Mouse (Mus musculus) kidney, adult 9 months (tissue): Measurements from ENCODE around the gene Gng3.
A peak's percentile ranks its signal among the peaks of the same experiment; 100 is the strongest.
"Not testable (repeated sequence)": the region's sequence is repeated elsewhere in the genome, so short reads cannot be mapped to it uniquely, and the experiment has no call there.

Experiments used
- DNase-seq: peaks from one replicate; pipeline ENCODE4 v3.0.0; 2022

The Gng3 gene

DNA sequence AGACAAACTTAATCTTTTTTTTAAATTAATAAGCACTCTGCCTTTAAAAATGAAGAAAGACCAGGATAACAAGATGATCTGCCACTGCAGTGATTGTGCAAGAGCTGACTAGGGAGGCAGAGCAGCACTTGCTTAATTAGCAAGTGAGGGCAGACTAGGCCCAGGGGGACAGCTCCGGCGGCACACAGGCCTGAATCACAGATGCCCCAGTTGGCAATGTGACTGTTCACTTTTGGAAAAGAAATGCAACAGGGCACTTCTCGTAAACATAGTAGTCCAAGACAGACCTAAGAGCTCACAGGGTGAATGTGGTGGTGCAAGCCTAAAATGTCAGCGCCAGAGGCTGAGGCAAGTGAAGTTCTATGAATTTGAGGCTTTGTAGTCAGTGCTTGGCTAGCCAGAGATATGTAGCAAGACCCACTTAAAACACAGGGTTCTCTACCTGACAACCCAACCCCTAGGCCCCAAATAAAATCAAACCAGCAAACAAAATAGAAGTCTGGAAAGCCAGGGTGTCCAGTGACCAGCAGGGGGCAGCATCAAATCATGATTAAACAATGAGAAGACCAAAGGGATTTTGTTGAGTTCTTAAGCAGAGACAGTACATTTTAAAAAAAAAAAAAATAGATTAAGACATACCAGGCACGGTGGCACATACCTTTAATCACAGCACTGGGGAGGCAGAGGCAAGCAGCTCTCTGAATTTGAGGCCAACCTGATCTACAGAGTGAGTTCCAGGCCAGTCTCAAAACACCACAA is 5.6 kb upstream of the Gng3 start:
- peak; percentile 83 for DNase-seq

GRCm38 (mm10) chr19:8842961-8843360 is 4.0 kb upstream of the Gng3 start:
- DNase-seq = no peak

DNA sequence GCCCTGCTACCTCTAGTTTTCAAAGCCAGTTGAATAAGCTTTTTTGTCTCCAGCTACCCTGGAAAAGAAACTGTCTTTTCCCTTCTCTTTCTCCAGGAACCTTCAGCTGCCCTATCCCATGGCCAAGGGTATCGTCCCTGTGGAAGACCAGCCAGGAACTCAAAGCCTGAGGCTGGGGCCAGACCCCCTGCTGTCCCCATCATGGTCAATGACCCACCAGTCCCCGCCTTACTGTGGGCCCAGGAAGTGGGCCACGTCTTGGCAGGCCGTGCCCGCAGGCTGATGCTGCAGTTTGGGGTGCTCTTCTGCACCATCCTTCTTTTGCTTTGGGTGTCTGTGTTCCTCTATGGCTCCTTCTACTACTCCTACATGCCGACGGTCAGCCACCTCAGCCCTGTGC is 2.0 kb upstream of the Gng3 start:
- no peak for DNase-seq

DNA sequence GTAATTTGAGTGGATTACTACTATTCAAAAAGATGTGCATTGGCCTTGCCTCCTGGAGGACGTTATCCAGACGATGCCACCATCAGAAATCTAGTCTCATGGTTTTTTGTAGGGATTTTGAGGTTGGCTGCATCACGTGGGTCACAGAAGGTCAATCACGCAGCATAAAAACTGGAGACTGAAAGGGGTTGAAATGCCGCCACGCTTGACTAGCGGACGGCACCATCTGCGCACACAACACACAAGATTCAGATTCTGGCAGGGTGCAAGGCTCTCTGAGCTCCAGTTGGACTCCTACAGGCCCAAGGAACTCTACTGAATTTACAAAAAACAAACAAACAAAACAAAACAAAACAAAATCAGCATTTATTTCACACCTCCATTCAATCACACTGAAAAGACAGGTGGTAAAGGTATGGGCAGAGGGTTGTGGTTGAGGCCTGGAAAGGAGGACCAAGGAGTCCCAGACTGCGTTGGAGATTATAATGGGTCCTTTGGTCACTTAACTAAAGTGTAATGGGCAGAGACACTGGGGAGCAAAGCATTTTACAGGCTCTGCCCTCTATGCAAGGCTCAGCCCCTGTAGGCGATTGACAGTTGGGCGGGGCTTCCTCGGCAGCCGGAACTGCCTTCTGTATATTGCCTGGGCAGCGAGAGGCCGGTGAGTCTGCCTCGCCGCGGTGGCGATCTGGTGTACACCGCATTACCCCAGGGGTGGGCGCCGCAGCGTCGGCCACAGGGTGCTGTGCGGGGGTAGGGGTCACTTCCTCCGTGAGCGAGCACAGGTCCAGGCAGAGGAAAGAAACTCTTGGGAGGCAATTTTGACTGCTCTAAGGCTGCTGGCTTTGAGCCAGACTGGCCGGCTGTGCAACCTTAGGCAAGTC is 1.2 kb upstream of the Gng3 start:
- DNase-seq = peak; percentile 87

GRCm38 (mm10) chr19:8838041-8838730 is 808 bp downstream of the Gng3 start:
- DNase-seq = peak; percentile 83

DNA sequence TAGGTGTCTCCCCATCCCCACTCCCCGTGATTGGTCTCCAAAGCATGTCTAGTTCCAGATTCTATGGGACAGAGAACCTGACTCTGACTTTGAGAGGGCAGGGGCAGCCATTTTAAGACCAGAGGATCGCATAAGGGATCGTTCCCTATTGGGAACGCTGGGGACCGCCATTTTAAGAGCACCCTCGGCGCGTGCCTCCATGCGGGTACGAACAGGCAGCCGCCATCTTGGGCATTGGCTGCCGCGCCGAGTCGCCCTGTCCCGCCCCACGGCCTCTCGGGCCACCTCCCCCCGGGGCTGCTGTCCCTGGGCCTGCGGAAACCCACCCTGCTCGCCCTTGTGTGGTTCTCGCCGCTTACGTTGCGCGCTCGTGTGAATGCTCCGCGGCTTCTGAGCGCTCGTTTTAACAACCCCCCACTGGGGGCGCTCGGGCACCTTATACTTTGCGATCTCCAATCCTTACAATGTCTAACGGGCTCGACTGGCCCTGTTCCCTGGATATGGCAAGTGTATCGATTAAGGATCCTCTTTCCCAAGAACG is 1.7 kb downstream of the Gng3 start, which contains the start of gene Bscl2:
Bscl2 (plus strand) TSS at position 217 of the 541 bp plus-strand sequence.
- DNase-seq = peak; percentile 90

- DNase-seq = not testable (repeated sequence)
Observed at GRCm38 (mm10) chr19:8836327-8836726, 2.7 kb downstream of the Gng3 start.

GRCm38 (mm10) chr19:8832971-8833370 is 6.0 kb downstream of the Gng3 start:
- no peak for DNase-seq

DNA sequence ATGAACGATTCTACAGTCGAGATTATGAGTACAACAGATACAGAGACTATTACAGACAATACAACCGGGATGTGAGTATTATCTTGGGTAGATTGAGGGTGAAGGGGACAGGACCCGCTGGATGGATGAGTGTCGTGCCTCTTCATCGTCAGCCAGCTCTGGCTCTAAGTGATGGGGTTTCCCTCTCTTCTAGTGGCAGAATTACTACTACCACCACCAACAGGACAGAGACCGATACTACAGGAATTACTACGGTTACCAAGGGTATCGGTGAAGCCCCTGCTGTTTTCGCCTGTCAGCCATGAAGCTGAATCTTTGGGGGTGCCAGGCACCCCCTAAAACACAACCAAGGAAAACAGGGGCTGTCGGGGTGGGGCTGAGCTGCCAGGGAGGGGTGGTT is 7.7 kb downstream of the Gng3 start:
- no peak for DNase-seq

GRCm38 (mm10) chr19:8830664-8831063 is 8.3 kb downstream of the Gng3 start:
- DNase-seq = no peak

- no peak for DNase-seq
Observed at GRCm38 (mm10) chr19:8829660-8830059, 9.3 kb downstream of the Gng3 start, which contains the start of gene AC129217.1. AC129217.1 (plus strand) TSS chr19:8829773.

DNA sequence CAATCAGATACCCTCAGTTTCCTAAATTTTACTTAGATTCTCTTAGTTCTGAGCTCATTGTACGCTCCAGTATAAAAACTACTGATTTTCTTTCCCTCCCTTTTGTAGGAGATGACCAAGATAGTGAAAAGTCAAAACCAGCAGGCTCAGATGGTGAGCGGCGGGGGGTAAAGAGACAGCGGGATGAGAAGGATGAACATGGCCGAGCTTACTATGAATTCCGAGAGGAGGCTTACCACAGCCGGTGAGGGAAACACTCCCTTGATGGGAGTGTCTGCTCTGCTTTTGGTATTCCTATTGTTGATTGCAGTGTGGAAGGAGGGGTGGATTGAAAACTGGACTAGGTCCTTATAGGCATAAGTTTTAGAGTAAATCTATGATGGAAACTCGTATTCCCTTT is 16.3 kb downstream of the Gng3 start:
- no peak for DNase-seq

- DNase-seq = peak; percentile 84
Observed at GRCm38 (mm10) chr19:8821146-8821545, 17.8 kb downstream of the Gng3 start.

- no peak for DNase-seq
Observed at GRCm38 (mm10) chr19:8820424-8820956, 18.5 kb downstream of the Gng3 start.

DNA sequence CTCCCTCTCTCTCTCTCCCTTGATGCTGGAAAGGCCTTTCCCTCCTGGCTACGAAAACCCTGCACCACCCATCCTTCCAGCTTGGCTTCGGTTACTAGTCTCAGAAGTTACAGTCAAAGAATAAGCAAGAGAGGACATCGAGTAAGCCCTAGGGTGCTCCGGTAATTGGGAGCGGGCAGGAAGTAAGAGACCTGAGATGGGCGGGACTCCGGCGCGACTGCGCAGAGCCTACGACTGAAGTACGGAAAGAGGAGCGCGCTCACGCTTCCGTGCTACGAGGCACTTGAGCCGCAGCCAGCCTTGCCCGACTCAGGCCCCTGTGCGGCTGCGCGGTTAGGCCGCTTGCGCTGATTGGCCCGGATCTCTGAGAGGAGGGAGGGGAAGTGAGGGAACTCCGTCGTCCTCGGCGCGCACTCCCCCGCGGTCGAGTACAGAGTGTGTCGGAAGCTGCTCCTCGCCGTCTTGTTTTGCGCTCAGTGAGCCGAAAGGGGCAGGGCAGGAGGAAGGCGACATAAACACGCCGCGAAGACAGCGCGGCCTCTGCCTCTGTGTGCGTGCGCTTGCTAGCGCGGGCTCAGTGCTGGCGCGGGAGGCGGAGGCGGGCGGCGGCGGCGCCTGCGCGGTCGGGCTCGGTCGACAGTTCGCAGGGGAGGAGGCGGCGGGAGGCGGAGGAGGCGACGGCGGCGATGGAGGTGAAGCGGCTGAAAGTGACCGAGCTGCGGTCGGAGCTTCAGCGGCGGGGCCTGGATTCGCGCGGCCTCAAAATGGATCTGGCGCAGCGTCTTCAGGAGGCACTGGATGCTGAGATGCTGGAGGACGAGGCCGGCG is 19.2 kb downstream of the Gng3 start, which contains the start of gene Hnrnpul2:
Hnrnpul2 (plus strand) TSS at position 415 of the 828 bp plus-strand sequence.
- DNase-seq = peak; percentile 99

DNA sequence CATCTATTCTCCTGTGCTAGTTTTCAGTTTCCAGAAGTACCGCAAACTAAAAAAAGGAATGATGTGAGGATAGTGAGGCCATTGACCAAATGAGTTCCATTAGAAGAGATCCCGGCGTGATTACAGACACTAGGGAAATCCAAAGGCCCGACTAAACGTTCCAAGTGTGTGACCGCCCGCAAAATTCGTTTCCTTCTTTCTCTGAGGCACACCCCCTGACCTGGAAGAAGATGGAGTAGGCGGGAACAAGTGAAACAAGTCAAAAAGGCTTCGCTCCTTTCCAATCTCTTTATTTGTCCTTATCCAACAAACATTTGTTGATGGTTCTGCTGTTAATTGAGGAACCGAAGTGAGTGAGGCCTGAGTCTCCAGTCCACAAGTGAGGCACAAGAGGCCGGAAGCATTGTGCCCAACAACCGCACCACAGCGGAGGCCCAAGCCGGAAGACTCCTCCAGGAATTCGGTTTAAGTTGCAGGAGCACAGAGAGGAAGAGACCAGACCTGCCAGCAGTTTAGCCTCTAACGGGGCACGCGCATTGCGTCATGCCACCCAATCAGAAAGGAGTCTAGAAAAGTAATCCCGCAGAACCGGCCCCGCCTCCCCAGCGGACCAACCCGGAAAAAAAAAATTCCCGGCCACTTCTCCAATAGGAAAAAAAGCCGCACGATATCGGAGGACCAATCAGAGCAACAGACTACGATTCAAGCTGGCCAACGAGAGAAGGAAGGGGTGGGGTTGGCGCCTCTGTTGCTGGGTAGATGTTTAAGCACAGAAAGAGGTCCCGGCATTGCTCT is 20.0 kb downstream of the Gng3 start, which contains the start of gene Ttc9c:
Ttc9c (minus strand) TSS at position 533 of the 795 bp plus-strand sequence.
- peak; percentile 99 for DNase-seq

DNA sequence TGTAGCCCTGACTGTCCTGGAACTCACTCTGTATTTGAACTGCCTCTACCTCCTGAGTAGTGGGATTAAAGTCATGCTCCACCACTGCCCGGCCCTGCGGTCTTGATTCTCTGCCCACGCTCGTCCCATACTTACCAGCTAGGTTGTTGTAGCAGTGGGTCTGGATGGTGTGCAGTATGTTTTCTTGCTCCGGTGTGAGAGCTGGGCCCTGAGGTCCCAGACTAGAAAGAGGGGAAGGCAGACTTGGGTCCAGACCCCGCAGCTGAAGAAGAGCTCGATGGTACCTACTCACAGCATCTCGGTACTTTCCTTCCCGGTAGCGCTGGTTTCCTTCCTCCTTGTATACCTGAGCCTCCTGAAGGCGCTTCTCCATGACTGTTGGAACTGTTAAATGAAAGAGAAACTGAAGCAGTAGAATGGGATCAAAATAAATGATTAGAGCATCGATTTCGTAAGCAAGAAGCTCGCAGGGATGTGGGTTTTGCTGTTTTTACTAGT is 20.6 kb downstream of the Gng3 start:
- DNase-seq = no peak

DNA sequence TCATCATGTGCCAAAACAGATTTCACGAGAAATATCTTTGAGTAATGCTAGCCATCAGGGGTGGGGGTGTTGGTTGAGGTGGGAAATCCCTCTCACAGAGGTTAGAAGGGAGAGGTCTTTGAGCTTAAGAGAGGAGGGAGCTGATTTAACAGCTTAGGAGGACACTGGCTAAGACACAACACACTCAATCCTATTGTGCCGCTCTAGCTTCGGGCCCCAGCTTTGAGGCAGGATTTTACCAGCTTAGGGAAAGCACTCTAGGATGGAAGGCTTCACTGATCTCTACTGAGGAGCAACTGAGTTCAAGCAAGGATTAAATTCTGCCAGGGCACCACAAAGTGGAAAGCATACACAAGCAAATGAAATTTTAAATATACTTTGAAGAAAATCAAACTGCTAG is 22.0 kb downstream of the Gng3 start:
- no peak for DNase-seq

GRCm38 (mm10) chr19:8815812-8816211 is 23.2 kb downstream of the Gng3 start:
- DNase-seq = peak; percentile 74

DNA sequence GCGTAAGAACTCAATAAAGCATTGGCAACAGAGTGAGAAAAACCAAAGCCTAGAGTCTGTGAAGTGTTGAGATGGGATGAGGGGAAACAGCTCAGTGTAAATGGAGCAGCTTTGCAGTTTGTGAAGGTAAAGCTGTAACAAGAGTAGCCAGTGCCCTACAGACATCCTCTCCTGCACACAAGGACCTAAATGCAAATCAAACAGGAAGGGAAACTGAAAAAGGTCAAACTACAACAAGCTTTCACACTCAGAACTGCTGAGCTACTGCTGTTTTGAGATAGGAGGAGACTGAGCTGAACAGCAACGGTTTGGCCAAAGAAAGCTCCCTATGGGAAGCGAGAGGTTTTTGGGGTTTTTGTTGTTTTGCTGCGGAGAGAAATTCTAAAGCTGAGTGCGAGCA is 32.2 kb downstream of the Gng3 start:
- DNase-seq = no peak
